Mouse (Mus musculus) CH12.LX (cell line): ENCODE measurements around the gene Cacna2d2.

Source experiments
- CTCF ChIP-seq, 2 experiments: IDR thresholded peaks in 1 of 2; conservative IDR thresholded peaks in 1 of 2; 2 replicates each; pipeline ENCODE4 v1.5.1; 2011 to 2012; ENCODE audit warnings: low read depth in 2 of 2, low read length in 2 of 2, improper control_type of control experiment in 1 of 2, inconsistent platforms in 1 of 2, mild to moderate bottlenecking in 1 of 2, moderate library complexity in 1 of 2
- ETS1 ChIP-seq: conservative IDR thresholded peaks from 2 replicates; pipeline ENCODE4 v1.6.1; 2012; ENCODE audit warnings: low read depth, mild to moderate bottlenecking, inconsistent platforms, low read length, improper control_type of control experiment, moderate library complexity
- MAX ChIP-seq: IDR thresholded peaks from 2 replicates; pipeline ENCODE4 v1.6.1; 2011; ENCODE audit warnings: low read length, improper control_type of control experiment
- MEF2A ChIP-seq: IDR thresholded peaks from 2 replicates; pipeline ENCODE4 v1.6.1; 2014; ENCODE audit warnings: low read depth, mild to moderate bottlenecking, inconsistent platforms, low read length, improper control_type of control experiment, borderline replicate concordance
- RCOR1 ChIP-seq: conservative IDR thresholded peaks from 2 replicates; pipeline ENCODE4 v1.6.1; 2012; ENCODE audit warnings: low read depth, mild to moderate bottlenecking, inconsistent platforms, low read length, improper control_type of control experiment
- SMC3 ChIP-seq: IDR thresholded peaks from 2 replicates; pipeline ENCODE4 v1.6.1; 2011; ENCODE audit warnings: low read depth, low read length, improper control_type of control experiment

- TF ChIP-seq CTCF (conservative IDR thresholded peaks at IDR 0.05 in 1 of 2, IDR thresholded peaks at IDR 0.05 in 1 of 2; ENCODE audit: low read depth in 2 of 2, low read length in 2 of 2) (no peak), MEF2A (no peak), ETS1 (no peak), SMC3 (no peak), RCOR1 (no peak), MAX (no peak)
Observed at GRCm38 (mm10) chr9:107494238-107494637, 94.8 kb downstream of the Cacna2d2 start.
